Mouse (Mus musculus) lung, postnatal 36 days (tissue): ENCODE measurements around the gene Ppp1cc.

Experiments used
- DNase-seq: peaks from one replicate; pipeline ENCODE4 v3.0.0; 2022; ENCODE audit warnings: mixed read lengths

Gene Ppp1cc

GRCm38 (mm10) chr5:122157827-122158381, at the start of gene Ppp1cc:
Ppp1cc (plus strand) TSS chr5:122158278.
- DNase-seq: peak; percentile 94

GRCm38 (mm10) chr5:122109325-122110060, 48.6 kb upstream of the Ppp1cc start:
- peak; percentile 14 for DNase-seq

GRCm38 (mm10) chr5:122110625-122111024, 47.5 kb upstream of the Ppp1cc start:
- DNase-seq: no peak

GRCm38 (mm10) chr5:122111091-122111932, 46.8 kb upstream of the Ppp1cc start:
- DNase-seq: no peak

GRCm38 (mm10) chr5:122111933-122112248, 46.2 kb upstream of the Ppp1cc start:
- no peak for DNase-seq

GRCm38 (mm10) chr5:122113450-122113849, 44.6 kb upstream of the Ppp1cc start:
- no peak for DNase-seq

- peak; percentile 74 for DNase-seq
These were observed 43.9 kb upstream of the Ppp1cc start for GRCm38 (mm10) chr5:122114176-122114575.

GRCm38 (mm10) chr5:122115266-122115763, 42.8 kb upstream of the Ppp1cc start:
- DNase-seq: no peak

GRCm38 (mm10) chr5:122116243-122116642, 41.8 kb upstream of the Ppp1cc start:
- no peak for DNase-seq

- peak; percentile 34 for DNase-seq
These were observed 32.8 kb upstream of the Ppp1cc start for GRCm38 (mm10) chr5:122125211-122125760.

- peak; percentile 94 for DNase-seq
These were observed 28.9 kb upstream of the Ppp1cc start for GRCm38 (mm10) chr5:122129068-122129655.

- DNase-seq: no peak
These were observed 27.6 kb upstream of the Ppp1cc start for GRCm38 (mm10) chr5:122130341-122130998.

- peak; percentile 93 for DNase-seq
These were observed 26.7 kb upstream of the Ppp1cc start for GRCm38 (mm10) chr5:122131076-122132051.

GRCm38 (mm10) chr5:122132167-122133049, 25.7 kb upstream of the Ppp1cc start:
- no peak for DNase-seq

GRCm38 (mm10) chr5:122133050-122133389, 25.1 kb upstream of the Ppp1cc start:
- DNase-seq: no peak

GRCm38 (mm10) chr5:122134395-122135289, 23.4 kb upstream of the Ppp1cc start:
- no peak for DNase-seq

GRCm38 (mm10) chr5:122135290-122135882, 22.7 kb upstream of the Ppp1cc start:
- no peak for DNase-seq
